Mouse (Mus musculus): ENCODE results near the gene Lcp1.

DNA sequence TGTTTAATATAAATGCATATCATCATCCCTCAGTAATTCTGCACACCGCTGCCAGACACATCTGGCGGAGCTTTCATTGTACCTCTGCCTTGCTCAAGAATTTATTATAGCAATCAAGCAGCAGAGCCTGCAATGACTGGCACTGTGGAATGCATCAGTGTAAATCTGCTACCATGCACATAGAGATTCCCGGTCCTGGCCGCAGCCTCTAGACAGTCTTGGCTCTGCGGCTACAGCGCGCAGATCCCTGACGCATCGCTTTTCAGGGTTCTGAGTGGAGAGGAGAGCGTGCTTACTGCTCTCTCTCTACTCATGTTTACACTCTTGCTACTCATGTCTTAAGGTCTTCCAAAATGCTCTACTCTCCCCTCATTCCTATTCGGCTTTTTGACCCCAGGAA is 82.9 kb downstream of the Lcp1 start:
- TF ChIP-seq POLR2A (IDR thresholded peaks at IDR 0.05; ENCODE audit: control insufficient read depth, extremely low read depth, insufficient read depth, low read length, poor library complexity) (no peak), CTCF (IDR thresholded peaks at IDR 0.05; ENCODE audit: borderline replicate concordance, control insufficient read depth, extremely low read depth, insufficient read depth, low read length, poor library complexity) (no peak)
